Mouse (Mus musculus): Measurements from ENCODE around the gene Gm21954. TPM values are rescaled to one million over a fixed set of nuclear protein-coding genes. Genes with fewer than 3 reads are reported as not detected.

Gm21954 gene
- not detected for total RNA-seq (2021)
- long read RNA-seq, experiment 1, partial matches to known transcripts = 0 of 1 reads
- long read RNA-seq, experiment 1, other reads (novel, unspliced or antisense) = 1 of 1 reads
- long read RNA-seq, experiment 2 = 0 reads

GRCm38 (mm10) chr3:55472110-55472509 is at the start of gene Gm21954:
Gene Gm21954 (minus strand): TSS chr3:55472210.
- DNase-seq = no peak
- intact Hi-C loops (cut with DNase I) = no loop called here

GRCm38 (mm10) chr3:55521776-55522175 is 49.8 kb upstream of the Gm21954 start:
- intact Hi-C loops (cut with DNase I) = loop anchor here (5.0 to 10.0 kb wide), 2 partner anchors 263 to 481 kb away; partner anchors contain the start of gene Mab21l1
- no peak for DNase-seq

- intact Hi-C loops (cut with DNase I) = loop anchor here (5.0 to 10.0 kb wide), 2 partner anchors 264 to 482 kb away; partner anchors contain the start of gene Mab21l1
- peak; percentile 65 to 80 for DNase-seq
Observed at GRCm38 (mm10) chr3:55520240-55521180, 48.5 kb upstream of the Gm21954 start.

- intact Hi-C loops (cut with DNase I) = no loop called here
- DNase-seq = no peak
Observed at GRCm38 (mm10) chr3:55517454-55518014, 45.5 kb upstream of the Gm21954 start.

GRCm38 (mm10) chr3:55515966-55516365 is 44.0 kb upstream of the Gm21954 start:
- no peak for DNase-seq
- intact Hi-C loops (cut with DNase I) = no loop called here

- peak; percentile 8 to 20 for DNase-seq
- intact Hi-C loops (cut with DNase I) = no loop called here
Observed at GRCm38 (mm10) chr3:55511658-55512057, 39.6 kb upstream of the Gm21954 start.

- intact Hi-C loops (cut with DNase I) = no loop called here
- no peak for DNase-seq
Observed at GRCm38 (mm10) chr3:55510198-55510597, 38.2 kb upstream of the Gm21954 start.

GRCm38 (mm10) chr3:55499298-55499697 is 27.3 kb upstream of the Gm21954 start:
- intact Hi-C loops (cut with DNase I) = loop anchor here (10.0 kb wide), 2 partner anchors 124 to 1706 kb away; no protein-coding TSS in a partner anchor
- DNase-seq = no peak

- DNase-seq = no peak
- intact Hi-C loops (cut with DNase I) = loop anchor here (10.0 kb wide), 2 partner anchors 122 to 1708 kb away; no protein-coding TSS in a partner anchor
Observed at GRCm38 (mm10) chr3:55496462-55496941, 24.5 kb upstream of the Gm21954 start.

GRCm38 (mm10) chr3:55495866-55496265 is 23.9 kb upstream of the Gm21954 start:
- DNase-seq = no peak
- intact Hi-C loops (cut with DNase I) = loop anchor here (10.0 kb wide), 2 partner anchors 121 to 1709 kb away; no protein-coding TSS in a partner anchor

- intact Hi-C loops (cut with DNase I) = loop anchor here (10.0 kb wide), 2 partner anchors 120 to 1710 kb away; no protein-coding TSS in a partner anchor
- DNase-seq = no peak
Observed at GRCm38 (mm10) chr3:55495231-55495630, 23.2 kb upstream of the Gm21954 start.

- peak in 1 of 2 experiments; percentile 11 for DNase-seq
- intact Hi-C loops (cut with DNase I) = loop anchor here (10.0 kb wide), 2 partner anchors 120 to 1710 kb away; no protein-coding TSS in a partner anchor
Observed at GRCm38 (mm10) chr3:55494348-55494747, 22.3 kb upstream of the Gm21954 start.

GRCm38 (mm10) chr3:55492021-55492420 is 20.0 kb upstream of the Gm21954 start:
- intact Hi-C loops (cut with DNase I) = loop anchor here (10.0 kb wide), 2 partner anchors 117 to 1713 kb away; no protein-coding TSS in a partner anchor
- no peak for DNase-seq

- no peak for DNase-seq
- intact Hi-C loops (cut with DNase I) = no loop called here
Observed at GRCm38 (mm10) chr3:55489231-55489990, 17.4 kb upstream of the Gm21954 start.

- no peak for DNase-seq
- intact Hi-C loops (cut with DNase I) = no loop called here
Observed at GRCm38 (mm10) chr3:55483328-55483727, 11.3 kb upstream of the Gm21954 start.

- DNase-seq = no peak
- intact Hi-C loops (cut with DNase I) = no loop called here
Observed at GRCm38 (mm10) chr3:55481140-55481539, 9.1 kb upstream of the Gm21954 start.

GRCm38 (mm10) chr3:55479306-55479705 is 7.3 kb upstream of the Gm21954 start:
- intact Hi-C loops (cut with DNase I) = no loop called here

GRCm38 (mm10) chr3:55476694-55477093 is 4.7 kb upstream of the Gm21954 start:
- no peak for DNase-seq
- intact Hi-C loops (cut with DNase I) = no loop called here

More at GRCm38 (mm10) chr3:55479306-55479705, 7.3 kb upstream of the Gm21954 start:
- DNase-seq = no peak

GRCm38 (mm10) chr3:55473146-55473545 is 1.1 kb upstream of the Gm21954 start:
- intact Hi-C loops (cut with DNase I) = no loop called here
- no peak for DNase-seq

- DNase-seq = no peak
- intact Hi-C loops (cut with DNase I) = no loop called here
Observed at GRCm38 (mm10) chr3:55466348-55466747, 5.7 kb downstream of the Gm21954 start.
